Mouse (Mus musculus): ENCODE data around the gene Tle3.
A peak's percentile ranks its signal among the peaks of the same experiment; 100 is the strongest.

Gene Tle3

DNA sequence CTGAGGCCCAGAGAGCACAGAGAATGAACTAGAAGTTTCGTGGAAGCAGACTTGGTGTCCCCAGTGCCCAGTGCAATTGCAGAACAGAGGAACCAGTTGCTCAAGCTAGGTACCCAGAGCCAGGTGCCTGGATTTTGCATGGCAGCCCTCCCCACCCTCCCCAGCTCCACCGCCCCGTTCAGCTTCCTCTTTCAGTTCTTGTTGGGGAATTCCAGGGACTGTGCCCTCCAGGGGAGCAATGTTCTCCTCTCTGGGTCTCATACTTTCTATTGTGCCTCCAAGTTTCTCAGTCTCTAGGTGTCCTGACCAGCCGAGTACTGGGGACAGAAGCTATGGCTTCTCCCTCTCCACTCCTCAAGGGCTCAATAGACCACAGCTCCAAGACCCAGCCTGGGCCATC lies 59.7 kb downstream of the Tle3 start:
- DNase-seq (ENCODE audit: extremely low read depth, insufficient read length, low spot score) = no peak

DNA sequence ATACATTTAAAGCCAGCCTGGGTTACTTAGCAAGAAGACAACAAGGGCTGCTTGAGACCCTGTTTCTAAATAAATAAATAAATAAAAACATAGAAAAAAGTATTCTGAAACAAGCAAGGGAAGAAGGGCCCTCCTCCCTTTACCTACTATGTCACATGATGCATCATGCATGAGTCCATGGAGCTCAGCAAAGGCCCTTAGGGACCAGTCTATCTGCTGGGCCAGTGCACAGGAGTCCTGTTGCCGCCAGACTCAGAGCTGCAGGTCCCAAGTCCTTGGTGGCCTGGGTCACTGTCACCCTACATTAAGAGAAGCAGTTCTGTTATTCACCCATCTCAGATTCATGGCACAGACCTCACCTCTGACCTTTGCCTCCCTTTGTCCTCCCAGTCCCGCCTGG lies 61.0 kb downstream of the Tle3 start:
- no peak for DNase-seq (ENCODE audit: extremely low read depth, insufficient read length, low spot score)

DNA sequence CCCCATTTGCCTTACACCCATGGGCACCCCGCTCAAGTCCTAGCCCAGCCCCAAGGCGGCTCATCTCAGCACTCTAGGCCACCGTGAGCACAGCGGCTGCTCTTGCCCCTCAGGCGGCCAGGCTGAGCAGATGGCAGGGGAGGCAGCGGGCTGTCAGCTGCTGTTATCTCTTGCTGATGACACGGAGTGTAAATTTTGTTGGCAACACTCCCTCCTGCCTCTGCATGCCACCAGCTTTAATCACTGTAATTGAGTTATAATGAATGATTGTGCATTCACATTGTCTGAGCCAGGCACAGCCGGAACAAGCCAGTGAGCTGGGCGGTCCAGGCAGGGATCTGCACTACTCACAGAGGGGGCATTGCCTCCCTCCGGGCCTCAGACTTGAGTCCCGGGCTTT lies 61.9 kb downstream of the Tle3 start:
- DNase-seq (ENCODE audit: extremely low read depth, insufficient read length, low spot score) = no peak

DNA sequence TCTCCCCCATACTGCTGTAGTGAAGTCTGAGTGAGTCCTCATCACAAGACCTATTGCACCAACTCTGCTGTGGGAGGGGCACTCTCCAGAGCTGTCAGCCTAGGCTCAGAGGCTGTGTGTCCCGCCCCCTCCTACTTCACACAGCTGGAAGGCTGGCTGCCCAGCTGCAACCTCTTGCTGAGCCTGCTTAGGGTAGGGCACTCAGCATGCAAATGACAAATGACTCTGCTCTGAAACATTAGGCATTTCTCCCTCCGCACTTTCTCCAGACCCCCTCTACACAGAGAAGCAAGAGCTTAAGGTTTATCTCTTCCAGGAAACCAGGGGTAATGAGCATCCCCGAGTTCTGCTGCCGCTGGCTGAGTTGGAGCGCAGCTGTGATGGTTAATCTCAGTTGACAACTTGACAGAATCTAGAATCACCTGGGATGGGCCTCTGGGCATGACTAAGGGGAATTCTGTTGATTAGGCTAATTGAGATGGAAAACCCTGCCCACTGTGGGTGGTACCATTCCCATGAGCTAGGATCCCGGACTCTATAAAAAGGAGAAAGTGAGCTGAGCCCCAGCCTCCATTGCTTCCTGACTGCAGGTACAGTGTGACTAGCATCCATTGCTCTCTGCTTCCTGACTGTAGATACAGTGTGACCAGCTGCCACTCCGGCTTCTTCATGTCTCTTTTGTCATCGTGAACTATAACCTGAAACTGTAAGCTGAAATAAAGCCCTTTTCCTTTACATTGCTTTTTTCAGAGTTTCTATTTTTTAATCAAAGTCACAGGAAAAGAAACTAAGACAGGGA lies 63.2 kb downstream of the Tle3 start:
- peak; percentile 34 for DNase-seq (ENCODE audit: extremely low read depth, insufficient read length, low spot score)

GRCm38 (mm10) chr9:61436104-61436503 lies 63.9 kb downstream of the Tle3 start:
- no peak for DNase-seq (ENCODE audit: extremely low read depth, insufficient read length, low spot score)

GRCm38 (mm10) chr9:61436761-61437160 lies 64.6 kb downstream of the Tle3 start:
- DNase-seq (ENCODE audit: extremely low read depth, insufficient read length, low spot score) = no peak

GRCm38 (mm10) chr9:61439092-61439491 lies 66.9 kb downstream of the Tle3 start:
- DNase-seq (ENCODE audit: extremely low read depth, insufficient read length, low spot score) = no peak

- no peak for DNase-seq (ENCODE audit: extremely low read depth, insufficient read length, low spot score)
Measured at GRCm38 (mm10) chr9:61439979-61440378, 67.8 kb downstream of the Tle3 start.

GRCm38 (mm10) chr9:61441206-61441913 lies 69.2 kb downstream of the Tle3 start:
- no peak for DNase-seq (ENCODE audit: extremely low read depth, insufficient read length, low spot score)

DNA sequence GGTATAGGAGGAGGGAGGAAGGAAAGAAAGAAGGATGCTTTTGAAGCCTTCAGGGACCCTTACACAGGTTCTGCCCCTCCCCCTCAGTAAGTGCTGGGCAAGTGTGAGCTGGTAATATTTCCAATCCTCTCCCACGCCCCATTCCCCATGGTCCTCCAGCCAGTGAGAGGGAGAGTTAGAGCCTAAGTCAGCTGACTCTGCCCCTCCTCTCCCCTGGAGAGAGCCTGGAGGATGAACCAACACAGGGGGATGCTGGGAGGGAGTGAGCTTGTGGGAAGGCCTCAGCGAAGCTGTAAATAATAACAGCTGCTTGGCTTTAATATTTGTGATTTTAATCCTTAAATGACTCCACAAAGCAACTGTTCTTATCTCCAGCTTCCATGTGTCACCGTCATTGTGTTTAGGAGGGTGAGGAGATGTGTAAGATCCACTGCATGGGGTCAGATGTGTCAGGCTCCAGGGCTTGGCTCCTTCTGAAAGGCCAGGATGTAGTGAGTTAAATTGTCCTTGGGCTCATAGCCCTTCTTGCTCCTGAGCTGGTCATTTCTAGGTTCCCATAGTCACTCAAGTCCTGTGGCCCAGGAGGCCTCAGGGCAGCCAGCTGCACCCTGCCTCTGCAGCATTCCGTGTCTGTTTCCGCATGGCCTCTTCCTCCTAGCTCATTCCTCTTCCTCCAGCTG lies 70.9 kb downstream of the Tle3 start:
- no peak for DNase-seq (ENCODE audit: extremely low read depth, insufficient read length, low spot score)

DNA sequence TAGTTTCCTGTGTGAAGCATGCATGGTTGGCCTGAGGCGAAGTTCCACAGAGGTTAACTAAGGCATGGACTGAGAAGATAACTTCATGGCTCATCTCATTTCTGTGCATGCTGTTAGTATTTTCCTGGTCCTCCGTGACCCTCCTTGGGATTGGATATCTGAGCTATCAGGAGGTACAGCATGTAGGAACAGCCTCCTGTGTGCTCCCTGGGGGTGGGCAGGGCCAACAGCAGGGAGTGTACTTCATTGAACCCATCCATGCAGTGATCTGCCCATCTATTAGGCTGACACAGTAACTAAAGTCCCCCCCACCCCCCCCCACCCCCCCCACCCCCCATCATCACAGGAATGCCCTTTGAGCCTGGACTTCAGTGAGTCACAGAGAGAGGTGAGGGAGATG lies 73.0 kb downstream of the Tle3 start:
- no peak for DNase-seq (ENCODE audit: extremely low read depth, insufficient read length, low spot score)

- no peak for DNase-seq (ENCODE audit: extremely low read depth, insufficient read length, low spot score)
Measured at GRCm38 (mm10) chr9:61445711-61446222, 73.6 kb downstream of the Tle3 start.

DNA sequence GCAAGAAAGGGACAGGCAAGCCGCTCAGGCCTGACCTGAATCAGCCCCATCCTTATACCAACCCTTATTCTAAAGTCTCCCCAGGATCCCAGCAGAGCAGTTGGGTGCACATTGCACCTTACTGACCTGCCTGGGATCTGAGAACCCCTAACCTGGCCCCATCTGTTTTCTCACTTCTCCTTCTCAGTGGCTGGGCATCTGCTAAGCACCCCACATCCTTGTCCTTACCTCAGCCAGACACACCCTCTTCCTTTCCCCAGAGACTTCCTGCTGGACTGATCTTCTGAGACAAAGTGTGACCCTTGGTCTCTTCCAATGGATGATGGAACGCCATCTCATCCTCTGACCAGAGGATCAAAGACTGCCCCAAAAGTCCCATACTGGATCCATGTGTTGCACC lies 74.8 kb downstream of the Tle3 start:
- DNase-seq (ENCODE audit: extremely low read depth, insufficient read length, low spot score) = no peak

- DNase-seq (ENCODE audit: extremely low read depth, insufficient read length, low spot score) = no peak
Measured at GRCm38 (mm10) chr9:61449363-61449904, 77.3 kb downstream of the Tle3 start.

- no peak for DNase-seq (ENCODE audit: extremely low read depth, insufficient read length, low spot score)
Measured at GRCm38 (mm10) chr9:61452081-61452480, 79.9 kb downstream of the Tle3 start.

DNA sequence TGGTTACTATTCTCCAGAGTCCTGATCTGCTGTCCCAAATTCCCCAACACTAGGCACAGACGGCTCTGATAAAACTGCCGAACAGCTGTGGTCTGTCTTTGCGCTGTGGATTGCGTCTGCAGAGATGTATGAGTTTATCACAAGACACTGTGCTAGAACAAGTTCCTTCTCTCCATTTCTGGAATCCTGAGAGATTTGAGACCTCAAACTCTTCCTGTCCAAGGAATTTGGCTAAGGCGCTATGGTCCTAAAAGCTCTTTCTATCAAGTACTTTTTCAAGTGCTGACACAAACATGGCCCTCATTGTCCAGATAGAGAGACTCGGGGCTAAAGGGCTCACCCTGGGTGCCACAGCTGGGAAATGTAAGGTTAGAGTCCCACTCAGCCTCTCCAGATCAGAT lies 83.7 kb downstream of the Tle3 start:
- DNase-seq (ENCODE audit: extremely low read depth, insufficient read length, low spot score) = no peak

GRCm38 (mm10) chr9:61456441-61457161 lies 84.4 kb downstream of the Tle3 start:
- no peak for DNase-seq (ENCODE audit: extremely low read depth, insufficient read length, low spot score)

GRCm38 (mm10) chr9:61457162-61457523 lies 85.0 kb downstream of the Tle3 start:
- no peak for DNase-seq (ENCODE audit: extremely low read depth, insufficient read length, low spot score)

DNA sequence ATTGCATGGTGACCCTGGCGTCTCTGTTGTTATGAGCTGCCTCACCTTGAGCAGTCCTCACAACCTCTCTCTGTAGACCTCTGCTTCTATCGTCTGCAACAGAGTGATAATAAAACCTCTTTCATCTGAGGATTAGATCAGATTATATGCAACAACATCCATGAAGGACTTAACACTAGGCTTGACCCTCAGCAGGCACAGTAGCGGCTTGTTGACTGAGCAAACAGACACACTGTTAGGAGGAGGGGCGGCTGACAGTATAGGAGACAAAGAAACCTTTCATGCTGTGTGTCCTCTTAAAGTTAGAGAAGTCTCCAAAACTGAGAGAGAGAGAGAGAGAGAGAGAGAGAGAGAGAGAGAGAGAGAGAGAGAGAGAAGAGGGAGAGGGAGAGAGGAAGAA lies 89.7 kb downstream of the Tle3 start:
- no peak for DNase-seq (ENCODE audit: extremely low read depth, insufficient read length, low spot score)

DNA sequence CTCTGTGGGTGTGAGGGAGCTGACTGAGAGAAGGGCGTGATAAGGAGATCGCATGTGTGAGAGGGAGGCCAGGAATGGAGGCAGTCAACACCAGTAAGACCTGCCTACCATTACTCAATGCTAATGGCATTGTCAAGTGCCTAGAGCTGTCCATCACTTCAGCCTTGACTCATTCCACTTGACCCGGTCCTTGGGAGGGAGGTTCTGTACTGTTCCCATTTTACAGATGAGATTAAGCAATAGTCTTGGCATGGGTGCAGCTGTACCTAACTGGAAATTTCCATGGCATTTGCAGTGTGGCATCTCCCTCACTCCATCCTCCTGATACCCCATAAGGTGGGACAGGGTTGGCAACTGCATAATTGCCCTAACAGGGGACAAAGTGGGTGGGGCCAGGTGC lies 95.3 kb downstream of the Tle3 start:
- DNase-seq (ENCODE audit: extremely low read depth, insufficient read length, low spot score) = no peak

Data from 3134 (cell line).